In genomic region chr1:20766526-20766925, GRCm38 (mm10) we compare ENCODE assay signal across 38 mouse cellular contexts. TPM values are rescaled to one million over a fixed set of nuclear protein-coding genes. Genes with fewer than 3 reads are reported as not detected.
"Had no signal": no experiment of that assay in that cellular context is flagged by ENCODE, and none has a peak within 500 bp of the region (broad histone marks: within the 10 kb centered on the region; RNA-seq: fewer than 3 reads in every experiment).

No protein-coding gene starts in this region.

- ATAC-seq: forebrain, postnatal 0 days; hindbrain, postnatal 0 days; intestine, embryonic 16.5 days had no signal

- DNase-seq: forebrain, postnatal 0 days; gastrocnemius, postnatal 14 days; gastrocnemius, postnatal 36 days; heart, adult 11 months; heart, adult 2 months; heart, postnatal 14 days; heart, postnatal 36 days; kidney, adult 11 months; kidney, postnatal 10 days; kidney, postnatal 36 days; layer of hippocampus, adult 9-11 months; liver; liver, embryonic 13.5 days had no signal

- H3K9me3 ChIP-seq: heart, embryonic 13.5 days; heart, embryonic 15.5 days; hindbrain, embryonic 13.5 days; hindbrain, embryonic 15.5 days; limb, embryonic 10.5 days; limb, embryonic 12.5 days; liver, embryonic 13.5 days; liver, embryonic 15.5 days had no signal

- H3K4me1 ChIP-seq: heart, embryonic 13.5 days; heart, embryonic 15.5 days; hindbrain, embryonic 13.5 days; hindbrain, embryonic 15.5 days; limb, embryonic 10.5 days; limb, embryonic 12.5 days; liver, embryonic 13.5 days; liver, embryonic 15.5 days had no signal

- H3K4me2 ChIP-seq: heart, embryonic 11.5 days; heart, embryonic 13.5 days; heart, embryonic 15.5 days; hindbrain, embryonic 13.5 days; hindbrain, embryonic 15.5 days; limb, embryonic 12.5 days; liver, embryonic 11.5 days; liver, embryonic 13.5 days; liver, embryonic 15.5 days had no signal

- H3K27me3 ChIP-seq: heart, embryonic 13.5 days; heart, embryonic 15.5 days; hindbrain, embryonic 13.5 days; hindbrain, embryonic 15.5 days; limb, embryonic 12.5 days; liver, embryonic 13.5 days; liver, embryonic 15.5 days had no signal

- H3K4me3 ChIP-seq: heart, adult 2 months; heart, embryonic 13.5 days; heart, embryonic 15.5 days; hindbrain, embryonic 13.5 days; hindbrain, embryonic 15.5 days; left cerebral cortex, adult 2 months; limb, embryonic 10.5 days; limb, embryonic 12.5 days; liver, embryonic 13.5 days; liver, embryonic 15.5 days had no signal

- H3K27ac ChIP-seq: heart, adult 2 months; heart, embryonic 13.5 days; heart, embryonic 15.5 days; hindbrain, embryonic 13.5 days; hindbrain, embryonic 15.5 days; hindbrain, postnatal 0 days; left cerebral cortex, adult 2 months; limb, embryonic 10.5 days; limb, embryonic 12.5 days; liver, embryonic 13.5 days; liver, embryonic 15.5 days had no signal

- H3K36me3 ChIP-seq: heart, embryonic 13.5 days; heart, embryonic 15.5 days; hindbrain, embryonic 13.5 days; hindbrain, embryonic 15.5 days; limb, embryonic 10.5 days; limb, embryonic 12.5 days; liver, embryonic 13.5 days; liver, embryonic 15.5 days had no signal

- H3K9ac ChIP-seq: forebrain, postnatal 0 days; heart, embryonic 13.5 days; heart, embryonic 15.5 days; hindbrain, embryonic 13.5 days; hindbrain, embryonic 15.5 days; limb, embryonic 12.5 days; liver, embryonic 13.5 days; liver, embryonic 15.5 days had no signal

RNA-seq across cellular contexts. Expression of gene Il17f, which starts 23.9 kb away (rescaled TPM):
- total RNA-seq: forebrain, postnatal 0 days; gastrocnemius, adult 18-20 months; gastrocnemius, adult 8-10 months; gastrocnemius, postnatal 14 days; gastrocnemius, postnatal 36 days; heart, adult 2 months; heart, postnatal 14 days; heart, postnatal 36 days; hematopoietic stem cell, adult 5-6 weeks; hindbrain, postnatal 0 days; layer of hippocampus, adult 8-10 months; left cerebral cortex, adult 2 months; left cerebral cortex, postnatal 14 days had no signal
- polyA plus RNA-seq: forebrain, postnatal 0 days; gonadal fat pad, adult 2 months; heart, adult 2 months; heart, embryonic 11.5 days; heart, embryonic 13.5 days; heart, embryonic 15.5 days; heart, postnatal 0 days; hindbrain, embryonic 11.5 days; hindbrain, embryonic 13.5 days; hindbrain, embryonic 15.5 days; intestine, embryonic 14.5 days; intestine, embryonic 16.5 days; limb, embryonic 10.5 days; limb, embryonic 12.5 days; liver, embryonic 11.5 days; liver, embryonic 13.5 days; liver, embryonic 15.5 days had no signal

RNA-seq across cellular contexts. Expression of gene Il17a, which starts 35.8 kb away (rescaled TPM):
- total RNA-seq: forebrain, postnatal 0 days; gastrocnemius, adult 18-20 months; gastrocnemius, adult 8-10 months; gastrocnemius, postnatal 14 days; gastrocnemius, postnatal 36 days; heart, adult 2 months; heart, postnatal 14 days; heart, postnatal 36 days; hematopoietic stem cell, adult 5-6 weeks; hindbrain, postnatal 0 days; layer of hippocampus, adult 18-20 months; layer of hippocampus, adult 8-10 months; layer of hippocampus, postnatal 14 days; left cerebral cortex, adult 2 months; left cerebral cortex, postnatal 14 days; left cerebral cortex, postnatal 36 days had no signal
- polyA plus RNA-seq: forebrain, postnatal 0 days; gonadal fat pad, adult 2 months; heart, adult 2 months; heart, embryonic 11.5 days; heart, embryonic 13.5 days; heart, embryonic 15.5 days; heart, postnatal 0 days; hindbrain, embryonic 11.5 days; hindbrain, embryonic 13.5 days; hindbrain, embryonic 15.5 days; hindbrain, postnatal 0 days; intestine, embryonic 14.5 days; intestine, embryonic 16.5 days; limb, embryonic 10.5 days; limb, embryonic 12.5 days; limb, embryonic 14.5 days; liver, embryonic 11.5 days; liver, embryonic 13.5 days; liver, embryonic 15.5 days had no signal
